Mouse (Mus musculus): ENCODE measurements at regions not wholly inside any gene's neighbourhood (a gene's known extent, or its start where the extent isn't known, plus 50 kb on each side); places are given as distances from the start of the nearest gene placed in this dataset.

DNA sequence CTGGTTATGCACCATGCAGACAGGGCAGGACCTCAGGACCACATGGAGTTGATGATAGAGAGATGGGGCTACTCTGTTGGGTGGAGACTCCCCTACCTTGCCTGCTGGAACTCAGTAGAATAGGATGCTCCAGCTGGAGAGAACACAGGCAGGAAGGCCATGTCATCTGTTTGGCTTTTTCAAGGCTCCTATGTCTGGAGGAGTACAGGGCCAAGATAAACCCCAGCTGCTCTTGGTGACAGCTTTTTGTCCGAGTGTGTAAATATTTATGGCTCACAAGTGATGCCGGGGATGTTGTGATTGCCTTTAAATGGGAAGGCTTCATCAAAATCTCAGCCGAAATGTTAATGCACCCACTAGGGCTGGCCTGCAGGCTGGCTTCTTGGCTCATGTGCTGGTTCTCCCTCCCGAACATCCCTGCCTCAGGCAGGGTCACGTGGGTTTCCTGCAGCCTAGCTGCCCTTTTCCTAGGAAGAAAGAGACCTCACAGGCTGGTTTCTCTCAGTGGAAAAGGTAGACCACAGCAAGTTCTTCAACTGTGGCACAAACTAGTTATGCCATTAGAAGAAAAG, 411.7 kb downstream of the Fam19a5 start:
- TF ChIP-seq CTCF (IDR thresholded peaks at IDR 0.05; ENCODE audit: borderline replicate concordance, extremely low read depth, insufficient read depth, insufficient read length) = no peak
- TF ChIP-seq POLR2A (IDR thresholded peaks at IDR 0.05; ENCODE audit: borderline replicate concordance, extremely low read depth, insufficient read depth, insufficient read length, poor library complexity, severe bottlenecking) = no peak

Data from brain, embryonic 14.5 days (tissue).